13 mouse cellular contexts compared by ENCODE assay signal in the genomic region with DNA sequence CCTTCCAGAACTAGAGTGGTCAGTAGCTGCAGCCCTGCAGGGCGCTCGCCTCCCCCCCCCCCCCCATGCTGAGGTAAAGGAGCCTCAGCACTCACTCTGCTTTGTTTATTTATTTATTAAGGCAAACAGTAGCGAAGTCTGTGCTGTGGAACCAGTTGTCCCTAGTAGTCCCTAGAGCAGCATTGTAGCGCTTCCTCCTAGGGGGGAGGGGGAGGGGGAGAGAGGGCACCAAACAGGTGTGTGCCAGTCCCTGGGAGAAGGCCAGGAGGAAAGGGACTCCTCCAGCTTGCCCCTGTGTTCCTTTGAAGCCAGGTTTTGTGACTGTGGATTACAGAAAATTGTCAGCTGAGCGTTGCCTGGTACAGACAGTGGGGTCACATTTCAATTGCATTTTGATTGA. TPM values are rescaled to one million over a fixed set of nuclear protein-coding genes. Genes with fewer than 3 reads are reported as not detected.
DNase-seq lines count a peak whose midpoint lies in the region; ATAC-seq lines count a peak whose summit lies in the region.
"Had no signal": no experiment of that assay in that cellular context is flagged by ENCODE, and none has a peak within 500 bp of the region (broad histone marks: within the 10 kb centered on the region; RNA-seq: fewer than 3 reads in every experiment).

No protein-coding gene starts in this region.

- 0 out of 2 replicates have a peak overlapping the region, but pooled peaks have one; percentile 3 for H3K4me2 ChIP-seq in hindbrain, embryonic 12.5 days (replicated peaks)
- H3K4me2 ChIP-seq in hindbrain, embryonic 11.5 days (replicated peaks; ENCODE audit: low read depth, low read length), result no peak overlapping the region
- no peak overlapping the region for H3K4me2 ChIP-seq in neural tube, embryonic 15.5 days
- H3K4me2 ChIP-seq: intestine, embryonic 15.5 days had no signal

- DNase-seq in cerebellum, adult 11-12 months, result peak; percentile 71
- DNase-seq in cerebellum, postnatal 36 days, result no peak
- DNase-seq in hindbrain, embryonic 11.5 days (ENCODE audit: low spot score), result no peak
- no peak for DNase-seq in neural tube, embryonic 10.5 days (ENCODE audit: extremely low spot score, low spot score)
- peak; percentile 47 for DNase-seq in thymus, postnatal 4 days
- DNase-seq in right cerebral cortex, postnatal 25 days, result no peak
- DNase-seq: adrenal gland, postnatal 25 days; right cerebral cortex, postnatal 4 days had no signal

- H3K9ac ChIP-seq in hindbrain, embryonic 12.5 days, result peak overlapping the region; percentile 14; the same call in 1 of the 2 replicates
- no peak overlapping the region for H3K9ac ChIP-seq in hindbrain, embryonic 11.5 days (ENCODE audit: low read depth, low read length)
- 0 out of 2 replicates have a peak overlapping the region, but pooled peaks have one; percentile 20 for H3K9ac ChIP-seq in neural tube, embryonic 15.5 days (replicated peaks)

- H3K36me3 ChIP-seq in hindbrain, embryonic 12.5 days, result peaks cover 7% of the 10 kb centered on the region; the same call in 1 of the 2 replicates
- H3K36me3 ChIP-seq in hindbrain, embryonic 11.5 days (ENCODE audit: control insufficient read depth, insufficient read depth, low read length), result no peaks in the 10 kb centered on the region
- H3K36me3 ChIP-seq in neural tube, embryonic 15.5 days, result peaks cover 3% of the 10 kb centered on the region; the same call in 1 of the 2 replicates
- H3K36me3 ChIP-seq: intestine, embryonic 15.5 days had no signal

- H3K27me3 ChIP-seq in hindbrain, embryonic 12.5 days, result no peaks in the 10 kb centered on the region
- H3K27me3 ChIP-seq in hindbrain, embryonic 11.5 days (ENCODE audit: control insufficient read depth, insufficient read depth, low read length), result no peaks in the 10 kb centered on the region
- no peaks in the 10 kb centered on the region for H3K27me3 ChIP-seq in neural tube, embryonic 15.5 days (replicated peaks)
- H3K27me3 ChIP-seq: megakaryocyte, embryonic 14.5 days; neural tube, embryonic 12.5 days had no signal

- H3K27ac ChIP-seq in hindbrain, embryonic 12.5 days, result 0 out of 2 replicates have a peak overlapping the region, but pooled peaks have one; percentile 12
- no peak overlapping the region for H3K27ac ChIP-seq in hindbrain, embryonic 11.5 days (ENCODE audit: low read depth, low read length)
- no peak overlapping the region; the same call in 1 of the 2 replicates for H3K27ac ChIP-seq in neural tube, embryonic 15.5 days (replicated peaks)
- H3K27ac ChIP-seq: intestine, embryonic 15.5 days; neural tube, embryonic 12.5 days had no signal

- H3K4me3 ChIP-seq in hindbrain, embryonic 12.5 days, result no peak overlapping the region
- H3K4me3 ChIP-seq in hindbrain, embryonic 11.5 days (ENCODE audit: low read depth, low read length), result no peak overlapping the region
- no peak overlapping the region for H3K4me3 ChIP-seq in neural tube, embryonic 15.5 days (replicated peaks)
- H3K4me3 ChIP-seq: intestine, embryonic 15.5 days; neural tube, embryonic 12.5 days had no signal

- WGBS in hindbrain, embryonic 12.5 days, result 38% methylated on average over 4 of the region's 5 CpGs
- 41% methylated on average over 4 of the region's 5 CpGs for WGBS in hindbrain, embryonic 11.5 days
- 38% methylated on average over 3 of the region's 5 CpGs for WGBS in neural tube, embryonic 15.5 days

- ATAC-seq in hindbrain, embryonic 12.5 days (ENCODE audit: low FRiP score), result no peak
- no peak for ATAC-seq in hindbrain, embryonic 11.5 days (ENCODE audit: low FRiP score)
- no peak for ATAC-seq in neural tube, embryonic 15.5 days (ENCODE audit: low FRiP score)
- ATAC-seq: intestine, embryonic 15.5 days had no signal

- H3K4me1 ChIP-seq in hindbrain, embryonic 12.5 days, result peaks cover 74% of the 10 kb centered on the region
- peaks cover 12% of the 10 kb centered on the region for H3K4me1 ChIP-seq in hindbrain, embryonic 11.5 days (replicated peaks; ENCODE audit: control insufficient read depth, insufficient read depth, low read length)
- H3K4me1 ChIP-seq in neural tube, embryonic 15.5 days, result peaks cover 87% of the 10 kb centered on the region

- no peaks in the 10 kb centered on the region for H3K9me3 ChIP-seq in hindbrain, embryonic 12.5 days (replicated peaks)
- no peaks in the 10 kb centered on the region for H3K9me3 ChIP-seq in hindbrain, embryonic 11.5 days (ENCODE audit: control insufficient read depth, low read length)
- H3K9me3 ChIP-seq in neural tube, embryonic 15.5 days (replicated peaks), result no peaks in the 10 kb centered on the region
- H3K9me3 ChIP-seq: intestine, embryonic 15.5 days; megakaryocyte, embryonic 14.5 days; neural tube, embryonic 12.5 days had no signal

RNA-seq across cellular contexts. Expression of a gene that starts 4.8 kb away (rescaled TPM):
- 76.2 and 77.6 TPM in 2 replicates for polyA plus RNA-seq in hindbrain, embryonic 12.5 days (2016; fragmentation: Nextera tagmentation; extraction: Ambion mirVana)
- polyA plus RNA-seq in hindbrain, embryonic 11.5 days (2014; fragmentation: Nextera tagmentation; extraction: Ambion mirVana), result 36.7 and 36.9 TPM in 2 replicates
- polyA plus RNA-seq in neural tube, embryonic 15.5 days (2015; fragmentation: Nextera tagmentation; extraction: Ambion mirVana), result 52.0 and 52.1 TPM in 2 replicates

Comparison
In these comparisons a context has a peak if more than half of its experiments do, and no peak if none do; other contexts are left out.
1. DNase-seq: peak in cerebellum, adult 11-12 months (single experiment) and thymus, postnatal 4 days (single experiment); none in cerebellum, postnatal 36 days (0 of 2), hindbrain, embryonic 11.5 days (single experiment), neural tube, embryonic 10.5 days (single experiment) and right cerebral cortex, postnatal 25 days (single experiment).